Mouse (Mus musculus) mature B cell (primary cell): ENCODE measurements around the gene AU040320.

Experiments
- in situ Hi-C: fragments of 300-500 bp; cut with MboI; formaldehyde crosslinking; loops from 2 replicates; pipeline ENCODE4 v1.14.3; 2019

Gene AU040320

GRCm38 (mm10) chr4:126852971-126853370 lies 99.6 kb downstream of the AU040320 start:
- in situ Hi-C loops = no loop called here

GRCm38 (mm10) chr4:126860268-126860986 lies 107.1 kb downstream of the AU040320 start:
- in situ Hi-C loops = no loop called here

- in situ Hi-C loops = no loop called here
These were observed 108.3 kb downstream of the AU040320 start for GRCm38 (mm10) chr4:126861514-126862266.

- in situ Hi-C loops = no loop called here
These were observed 115.4 kb downstream of the AU040320 start for GRCm38 (mm10) chr4:126868699-126869098.

- in situ Hi-C loops = no loop called here
These were observed 119.4 kb downstream of the AU040320 start for GRCm38 (mm10) chr4:126872717-126873116.

GRCm38 (mm10) chr4:126879560-126880275 lies 126.4 kb downstream of the AU040320 start:
- in situ Hi-C loops = no loop called here

GRCm38 (mm10) chr4:126883602-126884001 lies 130.3 kb downstream of the AU040320 start:
- in situ Hi-C loops = no loop called here

GRCm38 (mm10) chr4:126885953-126886352 lies 132.6 kb downstream of the AU040320 start:
- in situ Hi-C loops = no loop called here

GRCm38 (mm10) chr4:126889879-126890278 lies 136.5 kb downstream of the AU040320 start:
- in situ Hi-C loops = no loop called here
